Mouse (Mus musculus): ENCODE measurements around the gene Dbx2.

GRCm38 (mm10) chr15:95601179-95601578 is 54.6 kb downstream of the Dbx2 start:
- TF ChIP-seq POLR2A (IDR thresholded peaks at IDR 0.05; ENCODE audit: insufficient read depth, low read length): no peak
- TF ChIP-seq CTCF (IDR thresholded peaks at IDR 0.05; ENCODE audit: low read depth, low read length): no peak
- no peak for TF ChIP-seq EP300 (IDR thresholded peaks at IDR 0.05; ENCODE audit: insufficient read depth, low read depth, low read length)

Data from ES-Bruce4 (cell line).